Mouse (Mus musculus): Measurements from ENCODE around the gene Pid1. TPM values are rescaled to one million over a fixed set of nuclear protein-coding genes. Genes with fewer than 3 reads are reported as not detected.
"Not testable (repeated sequence)": the region's sequence is repeated elsewhere in the genome, so short reads cannot be mapped to it uniquely, and the experiment has no call there.

Gene Pid1
- polyA plus RNA-seq, 1 experiment from 2014 or later: 15.8 TPM

GRCm38 (mm10) chr1:84357216-84357615 lies 6.8 kb downstream of the Pid1 start:
- no peak overlapping the region for H3K4me2 ChIP-seq (replicated peaks; ENCODE audit: low read depth)
- H3K36me3 ChIP-seq (ENCODE audit: control insufficient read depth, insufficient read depth, low read length): no peaks in the 10 kb centered on the region
- H3K9me3 ChIP-seq (ENCODE audit: control insufficient read depth, low read length): no peaks in the 10 kb centered on the region
- TF ChIP-seq CTCF (IDR thresholded peaks at IDR 0.05; ENCODE audit: low read depth) (no peak), EP300 (optimal IDR thresholded peaks at IDR 0.05) (no peak)
- WGBS: 73% methylated on average over 5 of the region's 5 CpGs
- no peaks in the 10 kb centered on the region for H3K27me3 ChIP-seq (ENCODE audit: control insufficient read depth, insufficient read depth, low read length)
- H3K9ac ChIP-seq (ENCODE audit: low read length): no peak overlapping the region
- no peak overlapping the region for H3K4me3 ChIP-seq (ENCODE audit: low read depth, low read length)
- DNase-seq (ENCODE audit: low spot score): no peak
- no peak overlapping the region for H3K27ac ChIP-seq (replicated peaks)
- ATAC-seq (ENCODE audit: low FRiP score, low TSS enrichment): no peak
- H3K4me1 ChIP-seq (replicated peaks; ENCODE audit: control insufficient read depth, insufficient read depth): no peaks in the 10 kb centered on the region

GRCm38 (mm10) chr1:84350262-84350661 lies 13.7 kb downstream of the Pid1 start:
- H3K27me3 ChIP-seq (ENCODE audit: control insufficient read depth, insufficient read depth, low read length): no peaks in the 10 kb centered on the region
- DNase-seq (ENCODE audit: low spot score) (no peak), ATAC-seq (ENCODE audit: low FRiP score, low TSS enrichment) (0 out of 2 replicates have a peak, but pooled peaks have one; percentile 26)
- no peaks in the 10 kb centered on the region for H3K36me3 ChIP-seq (ENCODE audit: control insufficient read depth, insufficient read depth, low read length)
- no peaks in the 10 kb centered on the region for H3K9me3 ChIP-seq (ENCODE audit: control insufficient read depth, low read length)
- no peak overlapping the region for H3K9ac ChIP-seq (ENCODE audit: low read length)
- H3K4me1 ChIP-seq (replicated peaks; ENCODE audit: control insufficient read depth, insufficient read depth): no peaks in the 10 kb centered on the region
- H3K4me2 ChIP-seq (replicated peaks; ENCODE audit: low read depth): no peak overlapping the region
- 80% methylated on average over 2 of the region's 2 CpGs for WGBS
- TF ChIP-seq EP300 (optimal IDR thresholded peaks at IDR 0.05) (no peak), CTCF (IDR thresholded peaks at IDR 0.05; ENCODE audit: low read depth) (no peak)
- no peak overlapping the region for H3K4me3 ChIP-seq (ENCODE audit: low read depth, low read length)
- H3K27ac ChIP-seq (replicated peaks): no peak overlapping the region

GRCm38 (mm10) chr1:84347796-84348476 lies 16.0 kb downstream of the Pid1 start:
- H3K27ac ChIP-seq (replicated peaks): no peak overlapping the region
- no peak for DNase-seq (ENCODE audit: low spot score)
- H3K9ac ChIP-seq (ENCODE audit: low read length): no peak overlapping the region
- ATAC-seq (ENCODE audit: low FRiP score, low TSS enrichment): peak; percentile 49; the same call in 1 of the 2 replicates
- 24% methylated on average over 3 of the region's 3 CpGs for WGBS
- H3K4me3 ChIP-seq (ENCODE audit: low read depth, low read length): no peak overlapping the region
- H3K9me3 ChIP-seq (ENCODE audit: control insufficient read depth, low read length): no peaks in the 10 kb centered on the region
- TF ChIP-seq CTCF (IDR thresholded peaks at IDR 0.05; ENCODE audit: low read depth) (no peak), EP300 (optimal IDR thresholded peaks at IDR 0.05) (no peak)
- no peak overlapping the region for H3K4me2 ChIP-seq (replicated peaks; ENCODE audit: low read depth)
- H3K27me3 ChIP-seq (ENCODE audit: control insufficient read depth, insufficient read depth, low read length): no peaks in the 10 kb centered on the region
- no peaks in the 10 kb centered on the region for H3K4me1 ChIP-seq (replicated peaks; ENCODE audit: control insufficient read depth, insufficient read depth)
- no peaks in the 10 kb centered on the region for H3K36me3 ChIP-seq (ENCODE audit: control insufficient read depth, insufficient read depth, low read length)

GRCm38 (mm10) chr1:84332797-84333196 lies 31.2 kb downstream of the Pid1 start:
- not testable (repeated sequence) for H3K27me3 ChIP-seq (ENCODE audit: control insufficient read depth, insufficient read depth, low read length); H3K4me1 ChIP-seq (replicated peaks; ENCODE audit: control insufficient read depth, insufficient read depth); DNase-seq (ENCODE audit: low spot score); H3K36me3 ChIP-seq (ENCODE audit: control insufficient read depth, insufficient read depth, low read length); H3K27ac ChIP-seq (replicated peaks); H3K4me2 ChIP-seq (replicated peaks; ENCODE audit: low read depth); ATAC-seq (ENCODE audit: low FRiP score, low TSS enrichment); H3K9me3 ChIP-seq (ENCODE audit: control insufficient read depth, low read length); H3K4me3 ChIP-seq (ENCODE audit: low read depth, low read length); H3K9ac ChIP-seq (ENCODE audit: low read length)
- 63% methylated on average over 3 of the region's 3 CpGs for WGBS

- H3K36me3 ChIP-seq (ENCODE audit: control insufficient read depth, insufficient read depth, low read length): not testable (repeated sequence)
These were observed 32.1 kb downstream of the Pid1 start for GRCm38 (mm10) chr1:84331861-84332260.

GRCm38 (mm10) chr1:84325309-84325708 lies 38.7 kb downstream of the Pid1 start:
- no peak overlapping the region for H3K4me3 ChIP-seq (ENCODE audit: low read depth, low read length)
- H3K9me3 ChIP-seq (ENCODE audit: control insufficient read depth, low read length): no peaks in the 10 kb centered on the region
- WGBS: 33% methylated on average over 3 of the region's 3 CpGs
- no peak for ATAC-seq (ENCODE audit: low FRiP score, low TSS enrichment)
- H3K27me3 ChIP-seq (ENCODE audit: control insufficient read depth, insufficient read depth, low read length): no peaks in the 10 kb centered on the region
- no peak for DNase-seq (ENCODE audit: low spot score)
- no peaks in the 10 kb centered on the region for H3K36me3 ChIP-seq (ENCODE audit: control insufficient read depth, insufficient read depth, low read length)
- H3K9ac ChIP-seq (ENCODE audit: low read length): no peak overlapping the region
- H3K4me1 ChIP-seq (replicated peaks; ENCODE audit: control insufficient read depth, insufficient read depth): no peaks in the 10 kb centered on the region
- H3K27ac ChIP-seq (replicated peaks): no peak overlapping the region
- TF ChIP-seq EP300 (optimal IDR thresholded peaks at IDR 0.05) (no peak), CTCF (IDR thresholded peaks at IDR 0.05; ENCODE audit: low read depth) (no peak)
- H3K4me2 ChIP-seq (replicated peaks; ENCODE audit: low read depth): no peak overlapping the region

More at GRCm38 (mm10) chr1:84331861-84332260, 32.1 kb downstream of the Pid1 start:
- not testable (repeated sequence) for H3K4me3 ChIP-seq (ENCODE audit: low read depth, low read length); H3K9me3 ChIP-seq (ENCODE audit: control insufficient read depth, low read length); H3K4me1 ChIP-seq (replicated peaks; ENCODE audit: control insufficient read depth, insufficient read depth); H3K27ac ChIP-seq (replicated peaks); H3K27me3 ChIP-seq (ENCODE audit: control insufficient read depth, insufficient read depth, low read length); H3K4me2 ChIP-seq (replicated peaks; ENCODE audit: low read depth); H3K9ac ChIP-seq (ENCODE audit: low read length); DNase-seq (ENCODE audit: low spot score); ATAC-seq (ENCODE audit: low FRiP score, low TSS enrichment)
- WGBS: 79% methylated on average over 12 of the region's 12 CpGs

Measured in stomach, postnatal 0 days (tissue).